Mouse (Mus musculus): Measurements from ENCODE around the gene Olfr1423. TPM values are rescaled to one million over a fixed set of nuclear protein-coding genes. Genes with fewer than 3 reads are reported as not detected.
"Not testable (repeated sequence)": the region's sequence is repeated elsewhere in the genome, so short reads cannot be mapped to it uniquely, and the experiment has no call there.

The Olfr1423 gene
- polyA plus RNA-seq, 1 experiment from 2014 or later: not detected

DNA sequence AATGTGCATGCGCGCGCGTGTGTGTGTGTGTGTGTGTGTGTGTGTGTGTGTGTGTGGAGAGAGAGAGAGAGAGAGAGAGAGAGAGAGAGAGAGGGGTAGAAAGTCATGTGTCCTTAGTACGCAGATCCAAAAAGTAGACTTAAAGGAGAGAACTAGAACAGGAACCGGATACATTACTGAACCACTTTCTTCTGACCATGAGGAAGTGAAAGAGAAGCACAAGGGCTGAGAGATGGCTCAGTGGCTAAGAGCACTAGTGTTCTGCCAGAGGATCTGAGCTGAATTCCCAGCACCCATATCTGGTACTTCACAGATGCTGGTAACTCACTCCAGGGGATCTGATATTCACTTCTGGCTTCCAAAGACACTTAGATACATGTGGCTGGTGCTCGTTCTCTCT, 51.8 kb downstream of the Olfr1423 start:
- ATAC-seq (ENCODE audit: insufficient number of reproducible peaks, low FRiP score): no peak
- no peaks in the 10 kb centered on the region for H3K9me3 ChIP-seq (replicated peaks)
- peaks cover 82% of the 10 kb centered on the region for H3K36me3 ChIP-seq
- H3K27ac ChIP-seq (ENCODE audit: poor library complexity, severe bottlenecking): no peak overlapping the region
- no peak overlapping the region for H3K4me3 ChIP-seq
- 95% methylated on average over 7 of the region's 7 CpGs for WGBS
- no peaks in the 10 kb centered on the region for H3K27me3 ChIP-seq (replicated peaks)
- H3K9ac ChIP-seq: no peak overlapping the region
- H3K4me1 ChIP-seq (replicated peaks): no peaks in the 10 kb centered on the region
- H3K4me2 ChIP-seq: no peak overlapping the region

DNA sequence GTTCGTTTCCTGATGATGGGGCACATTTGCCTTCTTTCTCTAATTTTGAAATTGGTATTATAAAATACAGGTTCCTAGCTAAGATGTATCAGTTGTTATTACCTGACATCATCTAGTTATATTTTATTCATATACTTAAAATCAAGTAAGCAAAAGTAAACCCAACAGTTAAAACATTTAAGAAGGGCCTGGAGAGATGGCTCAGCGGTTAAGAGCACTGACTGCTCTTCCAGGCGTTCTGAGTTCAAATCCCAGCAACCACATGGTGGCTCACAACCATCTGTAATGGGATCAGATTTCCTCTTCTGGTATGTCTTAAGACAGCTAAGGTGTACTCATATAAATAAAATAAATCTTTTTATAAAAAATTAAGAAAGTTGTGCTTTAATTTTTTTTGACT, 53.3 kb downstream of the Olfr1423 start:
- Histone ChIP-seq H3K4me2 (no peak overlapping the region), H3K36me3 (peaks cover 84% of the 10 kb centered on the region), H3K4me3 (no peak overlapping the region), H3K9me3 (replicated peaks) (no peaks in the 10 kb centered on the region), H3K4me1 (replicated peaks) (no peaks in the 10 kb centered on the region), H3K27ac (ENCODE audit: poor library complexity, severe bottlenecking) (no peak overlapping the region), H3K27me3 (replicated peaks) (no peaks in the 10 kb centered on the region), H3K9ac (no peak overlapping the region)
- no peak for ATAC-seq (ENCODE audit: insufficient number of reproducible peaks, low FRiP score)
- 94% methylated on average over 3 of the region's 3 CpGs for WGBS

DNA sequence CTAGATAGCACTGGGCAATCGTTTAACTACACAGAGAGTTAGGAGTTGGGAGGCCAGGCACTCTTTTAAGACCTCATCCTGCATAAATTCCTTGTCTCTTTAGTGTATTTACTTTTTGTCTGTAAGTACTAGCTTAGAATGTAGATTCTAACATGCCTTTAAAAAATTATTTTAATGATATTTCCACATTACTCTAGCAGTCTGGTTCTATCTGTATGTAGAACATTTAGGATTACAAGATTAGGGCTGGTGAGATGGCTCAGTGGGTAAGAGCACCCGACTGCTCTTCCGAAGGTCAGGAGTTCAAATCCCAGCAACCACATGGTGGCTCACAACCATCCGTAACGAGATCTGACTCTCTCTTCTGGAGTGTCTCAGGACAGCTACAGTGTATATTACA, 56.5 kb downstream of the Olfr1423 start:
- not testable (repeated sequence) for H3K9me3 ChIP-seq (replicated peaks); H3K9ac ChIP-seq; ATAC-seq (ENCODE audit: insufficient number of reproducible peaks, low FRiP score); H3K27me3 ChIP-seq (replicated peaks); H3K27ac ChIP-seq (ENCODE audit: poor library complexity, severe bottlenecking); H3K4me1 ChIP-seq (replicated peaks); H3K4me2 ChIP-seq; H3K4me3 ChIP-seq
- 84% methylated on average over 5 of the region's 5 CpGs for WGBS
- H3K36me3 ChIP-seq: peaks cover 83% of the 10 kb centered on the region

Other genes starting within 250 kb of the Olfr1423 start
- gene Stx3, start 221.9 kb downstream of the Olfr1423 start, polyA plus RNA-seq (2016; fragmentation: Nextera tagmentation; extraction: Ambion mirVana): 6.9 and 7.1 TPM in 2 replicates
- 0.08 TPM in 1 of 2 replicates, not detected in the other for gene Olfr1417, start 202.1 kb downstream of the Olfr1423 start, polyA plus RNA-seq (2016; fragmentation: Nextera tagmentation; extraction: Ambion mirVana)
- not detected in 2 replicates for gene Olfr1418, start 180.3 kb downstream of the Olfr1423 start, polyA plus RNA-seq (2016; fragmentation: Nextera tagmentation; extraction: Ambion mirVana)
- not detected in 2 replicates for gene Olfr1419, start 166.2 kb downstream of the Olfr1423 start, polyA plus RNA-seq (2016; fragmentation: Nextera tagmentation; extraction: Ambion mirVana)
- not detected in 2 replicates for gene Olfr1420, start 154.8 kb downstream of the Olfr1423 start, polyA plus RNA-seq (2016; fragmentation: Nextera tagmentation; extraction: Ambion mirVana)
- gene Patl1, start 128.9 kb downstream of the Olfr1423 start, polyA plus RNA-seq (2016; fragmentation: Nextera tagmentation; extraction: Ambion mirVana): 21.3 and 22.2 TPM in 2 replicates
- 6.3 and 7.6 TPM in 2 replicates for gene Osbp, start 75.4 kb downstream of the Olfr1423 start, polyA plus RNA-seq (2016; fragmentation: Nextera tagmentation; extraction: Ambion mirVana)
- gene Olfr1424, start 21.4 kb upstream of the Olfr1423 start, polyA plus RNA-seq (2016; fragmentation: Nextera tagmentation; extraction: Ambion mirVana): not detected in 2 replicates
- not detected in 2 replicates for gene Olfr1425, start 36.4 kb upstream of the Olfr1423 start, polyA plus RNA-seq (2016; fragmentation: Nextera tagmentation; extraction: Ambion mirVana)
- not detected in 2 replicates for gene Olfr1426, start 50.7 kb upstream of the Olfr1423 start, polyA plus RNA-seq (2016; fragmentation: Nextera tagmentation; extraction: Ambion mirVana)
- gene Olfr1427, start 62.0 kb upstream of the Olfr1423 start, polyA plus RNA-seq (2016; fragmentation: Nextera tagmentation; extraction: Ambion mirVana): not detected in 2 replicates
- not detected in 2 replicates for gene Olfr1428, start 74.6 kb upstream of the Olfr1423 start, polyA plus RNA-seq (2016; fragmentation: Nextera tagmentation; extraction: Ambion mirVana)
- not detected in 2 replicates for gene Olfr76, start 81.9 kb upstream of the Olfr1423 start, polyA plus RNA-seq (2016; fragmentation: Nextera tagmentation; extraction: Ambion mirVana)
- not detected in 2 replicates for gene Olfr1555-ps1, start 128.8 kb upstream of the Olfr1423 start, polyA plus RNA-seq (2016; fragmentation: Nextera tagmentation; extraction: Ambion mirVana)
- gene Olfr1431, start 159.3 kb upstream of the Olfr1423 start, polyA plus RNA-seq (2016; fragmentation: Nextera tagmentation; extraction: Ambion mirVana): not detected in 2 replicates
- not detected in 2 replicates for gene Olfr1432, start 191.3 kb upstream of the Olfr1423 start, polyA plus RNA-seq (2016; fragmentation: Nextera tagmentation; extraction: Ambion mirVana)
- gene Olfr262, start 200.3 kb upstream of the Olfr1423 start, polyA plus RNA-seq (2016; fragmentation: Nextera tagmentation; extraction: Ambion mirVana): not detected in 2 replicates
- not detected in 2 replicates for gene Olfr235, start 219.7 kb upstream of the Olfr1423 start, polyA plus RNA-seq (2016; fragmentation: Nextera tagmentation; extraction: Ambion mirVana)
- not detected in 2 replicates for gene Olfr1434, start 238.5 kb upstream of the Olfr1423 start, polyA plus RNA-seq (2016; fragmentation: Nextera tagmentation; extraction: Ambion mirVana)

Measured in heart, embryonic 12.5 days (tissue).